Mouse (Mus musculus) lung, embryonic 14.5 days (tissue): ENCODE data around the gene Samd4. TPM values are rescaled to one million over a fixed set of nuclear protein-coding genes. Genes with fewer than 3 reads are reported as not detected.
A peak's percentile ranks its signal among the peaks of the same experiment; 100 is the strongest.

ENCODE experiments used
- ATAC-seq: fragments of 200-750 bp; cut with Nextera tagmentation; 2 replicates; pipeline ENCODE4 v1.8.0; 2017; ENCODE audit warnings: mild to moderate bottlenecking, moderate TSS enrichment, moderate library complexity; ENCODE audit not compliant: insufficient read depth
- DNase-seq: peaks from one replicate; pipeline ENCODE4 v3.0.0-alpha.2; 2015
- H3K27ac ChIP-seq: fragments of 300-500 bp; sonication (generic); 2 replicates; pipeline ENCODE4 v1.5.1; 2014; ENCODE audit warnings: low read depth, mild to moderate bottlenecking, moderate library complexity
- H3K27me3 ChIP-seq: fragments of 300-500 bp; sonication (generic); 2 replicates; pipeline ENCODE4 v1.6.1; 2014; ENCODE audit warnings: low read length, control low read depth; ENCODE audit not compliant: insufficient read depth
- H3K36me3 ChIP-seq: fragments of 300-500 bp; sonication (generic); 2 replicates; pipeline ENCODE4 v1.6.1; 2014; ENCODE audit warnings: control low read depth; ENCODE audit not compliant: insufficient read depth
- H3K4me1 ChIP-seq: fragments of 300-500 bp; sonication (generic); 2 replicates; pipeline ENCODE4 v1.6.1; 2014; ENCODE audit warnings: antibody characterized with exemption, control low read depth; ENCODE audit not compliant: insufficient read depth
- H3K4me2 ChIP-seq: fragments of 300-500 bp; sonication (generic); 2 replicates; pipeline ENCODE4 v1.6.1; 2014; ENCODE audit warnings: mild to moderate bottlenecking
- H3K4me3 ChIP-seq: fragments of 300-500 bp; sonication (generic); 2 replicates; pipeline ENCODE4 v1.5.1; 2014; ENCODE audit warnings: low read depth, low read length
- H3K9ac ChIP-seq: fragments of 300-500 bp; sonication (generic); 2 replicates; pipeline ENCODE4 v1.6.1; 2014
- H3K9me3 ChIP-seq: fragments of 300-500 bp; sonication (generic); 2 replicates; pipeline ENCODE4 v1.6.1; 2016; ENCODE audit warnings: low read depth, low read length, control low read depth
- CTCF ChIP-seq: IDR thresholded peaks from 2 replicates; pipeline ENCODE4 v1.5.1; 2016; ENCODE audit warnings: antibody characterized with exemption, low read depth
- WGBS: fragments of 180-500 bp; shearing (Covaris S2); extraction: QIAGEN DNeasy Blood & Tissue Kit; methylation state at CpG from one replicate; pipeline ENCODE4 v1.1.7; 2014; 5-methylcytosine and 5-hydroxymethylcytosine counted together
- polyA plus RNA-seq: library from polyadenylated mRNA; unstranded; fragments of >200 nt; fragmentation: Nextera tagmentation; extraction: Ambion mirVana; gene quantifications from 2 replicates; pipeline ENCODE4 v1.2.1, GENCODE M21; 2014

Samd4 gene
- polyA plus RNA-seq, 1 experiment from 2014 or later: 4.6 TPM

DNA sequence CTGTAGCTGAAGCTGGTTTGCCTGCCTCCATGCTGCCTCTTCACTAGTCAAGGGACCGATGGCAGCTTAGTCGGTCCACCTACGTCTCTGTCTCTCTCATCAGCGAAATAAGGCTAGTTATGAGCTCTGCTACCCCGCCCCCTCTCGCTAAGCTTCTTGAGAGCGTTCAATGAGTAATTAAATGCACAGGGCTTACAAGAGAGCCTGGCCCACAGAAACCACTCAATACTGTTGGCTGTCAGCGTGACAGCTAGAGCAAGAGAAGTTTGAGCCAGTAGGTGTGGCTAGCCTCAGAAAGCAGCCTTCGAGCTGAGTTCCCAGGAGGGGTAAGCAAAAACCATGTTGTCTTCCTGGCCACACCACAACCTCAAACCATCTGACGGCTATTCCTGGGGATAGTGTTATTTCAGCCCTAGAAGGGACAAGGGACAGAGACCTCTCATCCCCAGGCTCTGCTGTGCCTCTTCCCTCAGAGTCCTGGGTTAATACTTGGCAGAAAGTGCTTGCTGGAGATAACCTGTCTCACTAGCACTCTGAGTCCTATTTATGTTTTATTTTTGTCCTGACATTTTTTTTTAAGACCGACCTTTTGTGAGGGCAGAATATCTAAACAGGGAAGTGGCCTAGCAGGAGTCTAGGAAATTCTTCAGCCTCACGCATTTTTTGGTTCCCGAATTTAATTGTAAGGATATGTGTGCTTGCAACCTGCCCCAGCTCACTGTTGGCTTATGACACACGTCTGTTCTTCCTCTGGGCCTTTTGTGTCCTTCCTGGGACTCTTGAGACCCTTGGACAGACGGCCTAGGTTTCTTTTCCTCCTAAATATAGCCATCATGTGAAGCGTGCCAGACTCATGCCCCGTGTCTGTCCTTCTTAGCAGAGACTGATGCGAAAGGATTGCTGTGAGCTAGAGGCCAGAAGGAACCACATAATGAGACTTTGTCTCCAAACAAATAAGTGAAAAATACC, 128.8 kb downstream of the Samd4 start:
- Histone ChIP-seq H3K4me3 (no peak overlapping the region), H3K27me3 (no peaks in the 10 kb centered on the region), H3K9ac (no peak overlapping the region), H3K4me2 (no peak overlapping the region), H3K9me3 (no peaks in the 10 kb centered on the region), H3K4me1 (no peaks in the 10 kb centered on the region), H3K27ac (no peak overlapping the region; the same call in 1 of the 2 replicates), H3K36me3 (no peaks in the 10 kb centered on the region)
- no peak for TF ChIP-seq CTCF
- 68% methylated on average over 18 of the region's 18 CpGs for WGBS
- DNase-seq (peak; percentile 16), ATAC-seq (no peak)

DNA sequence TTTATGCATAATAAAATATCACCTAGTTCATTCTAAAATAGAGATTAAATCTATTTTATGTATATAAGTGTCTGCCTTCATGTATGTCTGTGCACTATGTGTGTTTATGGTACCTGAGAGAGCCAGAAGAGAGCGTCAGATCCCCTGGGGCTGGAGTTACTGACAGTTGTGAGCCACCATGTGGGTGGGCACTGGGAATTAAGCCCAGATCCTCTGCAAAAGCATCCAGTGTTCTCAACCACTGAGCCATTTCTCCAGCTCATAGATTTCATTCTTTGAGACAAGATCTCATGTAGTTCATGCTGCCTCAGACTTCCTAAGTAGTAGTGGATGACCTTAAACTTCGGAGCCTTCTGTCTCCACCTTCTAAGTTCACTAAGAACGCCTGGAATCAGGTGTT, 133.0 kb downstream of the Samd4 start:
- Histone ChIP-seq H3K27ac (no peak overlapping the region), H3K4me2 (no peak overlapping the region), H3K4me3 (no peak overlapping the region), H3K9me3 (no peaks in the 10 kb centered on the region), H3K9ac (no peak overlapping the region), H3K4me1 (no peaks in the 10 kb centered on the region), H3K36me3 (no peaks in the 10 kb centered on the region), H3K27me3 (no peaks in the 10 kb centered on the region)
- no peak for DNase-seq
- 75% methylated on average over 3 of the region's 3 CpGs for WGBS
- ATAC-seq: no peak
- no peak for TF ChIP-seq CTCF

DNA sequence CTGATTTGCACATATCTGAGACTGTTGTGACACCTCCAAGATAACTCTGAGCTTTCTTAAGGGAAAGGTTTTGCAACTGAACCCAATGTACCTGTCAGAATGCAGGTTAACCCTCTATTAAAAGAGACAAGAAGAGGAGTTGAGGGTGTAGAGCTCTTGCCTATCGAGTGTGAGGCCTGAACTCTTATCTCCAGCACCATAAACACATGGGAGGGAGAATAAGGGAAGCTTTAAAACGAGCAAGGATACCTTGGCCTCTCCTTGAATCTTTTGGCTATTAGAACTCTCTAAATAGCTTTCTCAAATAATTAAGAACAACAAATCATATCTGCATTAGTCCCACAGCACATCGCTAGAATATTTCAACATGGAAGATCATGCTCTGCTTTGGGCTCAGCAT, 135.0 kb downstream of the Samd4 start:
- Histone ChIP-seq H3K27me3 (no peaks in the 10 kb centered on the region), H3K27ac (no peak overlapping the region), H3K4me1 (no peaks in the 10 kb centered on the region), H3K4me2 (no peak overlapping the region), H3K36me3 (no peaks in the 10 kb centered on the region), H3K4me3 (no peak overlapping the region), H3K9ac (no peak overlapping the region), H3K9me3 (no peaks in the 10 kb centered on the region)
- DNase-seq (no peak), ATAC-seq (no peak)
- 67% methylated on average over 3 of the region's 3 CpGs for WGBS
- no peak for TF ChIP-seq CTCF

DNA sequence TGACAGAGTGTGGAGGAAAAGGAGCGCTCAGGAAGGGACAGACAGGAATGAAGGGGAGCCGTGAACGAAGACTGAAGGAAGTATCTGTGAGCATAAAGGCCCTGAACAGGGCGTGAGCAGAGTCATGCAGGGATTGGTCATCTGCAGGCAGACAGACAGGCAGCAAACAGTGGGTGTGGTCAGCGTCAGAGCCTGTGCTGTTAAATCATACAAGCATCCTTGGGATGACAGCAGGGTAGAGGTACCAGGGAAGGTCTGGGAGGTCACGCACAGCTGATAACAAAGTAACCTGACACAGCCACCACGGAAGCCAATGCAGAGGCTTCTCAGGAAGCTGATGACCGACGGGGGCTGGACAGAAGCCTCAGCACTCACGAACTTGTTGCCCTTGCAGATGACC, 138.2 kb downstream of the Samd4 start:
- no peak for TF ChIP-seq CTCF
- H3K4me1 ChIP-seq: no peaks in the 10 kb centered on the region
- H3K27me3 ChIP-seq: no peaks in the 10 kb centered on the region
- no peak overlapping the region for H3K9ac ChIP-seq
- ATAC-seq (no peak), DNase-seq (no peak)
- H3K36me3 ChIP-seq: no peaks in the 10 kb centered on the region
- H3K4me2 ChIP-seq: no peak overlapping the region
- no peak overlapping the region for H3K27ac ChIP-seq
- H3K9me3 ChIP-seq: no peaks in the 10 kb centered on the region
- 21% methylated on average over 10 of the region's 10 CpGs for WGBS
- H3K4me3 ChIP-seq: no peak overlapping the region

DNA sequence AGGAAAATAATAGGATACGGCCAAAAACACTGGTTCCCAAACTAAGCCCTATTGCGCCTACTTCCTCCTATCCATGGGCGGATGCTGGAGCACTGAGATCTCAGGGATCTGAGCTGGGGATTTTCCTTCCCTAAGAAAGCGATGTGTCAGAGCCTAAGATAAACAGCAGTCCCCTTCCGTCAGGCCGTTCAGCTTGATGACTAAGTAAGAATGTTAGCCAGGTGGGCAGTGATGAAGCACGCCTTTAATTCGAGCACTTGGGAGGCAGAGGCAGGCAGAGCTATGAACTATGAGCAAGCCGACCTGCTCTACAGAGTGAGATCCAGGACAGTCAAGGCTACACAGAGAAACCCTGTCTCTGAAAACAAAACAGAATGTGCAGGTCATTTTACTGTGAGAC, 140.9 kb downstream of the Samd4 start:
- Histone ChIP-seq H3K9ac (no peak overlapping the region), H3K27ac (no peak overlapping the region), H3K27me3 (no peaks in the 10 kb centered on the region), H3K4me2 (no peak overlapping the region), H3K9me3 (no peaks in the 10 kb centered on the region), H3K4me1 (no peaks in the 10 kb centered on the region), H3K4me3 (no peak overlapping the region), H3K36me3 (no peaks in the 10 kb centered on the region)
- 68% methylated on average over 9 of the region's 9 CpGs for WGBS
- no peak for TF ChIP-seq CTCF
- DNase-seq (no peak), ATAC-seq (no peak)

DNA sequence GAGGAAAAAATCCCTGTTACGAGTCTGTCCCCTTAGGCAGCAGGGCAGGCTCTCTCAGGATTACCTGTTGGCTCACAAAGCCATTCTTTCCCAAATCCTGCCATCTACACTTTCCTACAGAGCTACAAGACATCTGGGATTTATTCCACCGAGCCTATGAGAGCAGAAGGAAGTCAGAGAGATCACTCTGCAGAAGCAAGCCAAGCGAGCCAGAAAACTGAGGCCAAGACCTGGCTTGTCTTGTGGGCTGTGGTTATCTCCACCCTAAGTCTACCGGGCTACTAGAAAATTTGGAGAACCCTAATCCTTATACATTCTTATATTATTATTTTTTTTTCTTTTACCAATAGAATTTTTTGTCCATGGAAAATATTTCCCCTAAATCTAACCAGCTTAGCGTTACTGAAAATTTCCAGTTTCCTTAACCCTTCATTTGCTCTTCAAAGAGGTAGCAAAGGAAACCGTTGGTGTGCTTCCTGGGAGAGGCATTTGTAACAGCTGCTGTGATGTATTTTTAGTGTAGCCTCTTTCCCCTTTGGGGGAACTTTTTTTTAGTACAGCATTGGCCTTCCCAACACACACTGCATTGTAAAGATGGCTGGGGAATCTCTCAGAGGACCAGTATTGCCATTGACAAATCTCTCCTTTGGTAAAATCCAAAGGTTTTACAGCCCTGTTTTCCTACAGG, 144.9 kb downstream of the Samd4 start:
- no peak for ATAC-seq
- no peaks in the 10 kb centered on the region for H3K36me3 ChIP-seq
- no peak overlapping the region for H3K4me3 ChIP-seq
- H3K27me3 ChIP-seq: no peaks in the 10 kb centered on the region
- no peak for TF ChIP-seq CTCF
- no peak overlapping the region for H3K4me2 ChIP-seq
- no peaks in the 10 kb centered on the region for H3K9me3 ChIP-seq
- no peak overlapping the region for H3K27ac ChIP-seq
- DNase-seq: no peak
- no peaks in the 10 kb centered on the region for H3K4me1 ChIP-seq
- H3K9ac ChIP-seq: no peak overlapping the region
- WGBS: 72% methylated on average over 6 of the region's 6 CpGs

DNA sequence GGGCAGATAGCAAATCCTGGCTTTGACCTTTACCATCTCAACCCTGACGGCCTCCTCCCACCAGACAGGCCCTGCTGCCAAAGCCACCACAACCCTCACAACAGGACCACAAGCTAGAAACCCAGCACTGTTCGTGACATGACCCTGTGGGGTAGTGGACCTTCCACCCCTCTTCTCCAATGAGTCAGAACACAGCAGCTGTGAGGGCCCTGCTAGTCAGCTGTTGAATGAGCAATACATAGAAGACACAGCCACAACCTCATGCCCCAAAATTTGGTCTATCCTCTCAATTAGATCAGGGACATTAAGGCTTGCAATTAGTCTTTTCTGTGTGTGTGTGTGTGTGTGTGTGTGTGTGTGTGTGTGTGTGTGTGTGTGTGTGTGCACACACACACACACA, 148.9 kb downstream of the Samd4 start:
- H3K27ac ChIP-seq: no peak overlapping the region
- no peak overlapping the region for H3K4me2 ChIP-seq
- no peaks in the 10 kb centered on the region for H3K27me3 ChIP-seq
- H3K9ac ChIP-seq: no peak overlapping the region
- no peak overlapping the region for H3K4me3 ChIP-seq
- DNase-seq (no peak), ATAC-seq (no peak)
- WGBS: 77% methylated on average over 2 of the region's 2 CpGs
- H3K9me3 ChIP-seq: no peaks in the 10 kb centered on the region
- TF ChIP-seq CTCF: no peak
- H3K4me1 ChIP-seq: no peaks in the 10 kb centered on the region
- H3K36me3 ChIP-seq: no peaks in the 10 kb centered on the region
